Mouse (Mus musculus) small intestine, adult 2 months (tissue): ENCODE measurements at regions not wholly inside any gene's neighbourhood (a gene's known extent, or its start where the extent isn't known, plus 50 kb on each side); places are given as distances from the start of the nearest gene placed in this dataset.

Experiments used
- CTCF ChIP-seq: fragments of 200-500 bp; IDR thresholded peaks from 2 replicates; pipeline ENCODE4 v1.5.1; 2012; ENCODE audit warnings: low read depth, mild to moderate bottlenecking, control low read depth, inconsistent platforms, low read length, moderate library complexity, mixed read lengths; ENCODE audit not compliant: insufficient replicate concordance, insufficient read length; ENCODE audit errors: extremely low read depth
- POLR2A ChIP-seq: fragments of 200-500 bp; IDR thresholded peaks from 2 replicates; pipeline ENCODE4 v1.6.1; 2012; ENCODE audit warnings: low read depth, mild to moderate bottlenecking, control low read depth, inconsistent platforms, low read length, moderate library complexity

DNA sequence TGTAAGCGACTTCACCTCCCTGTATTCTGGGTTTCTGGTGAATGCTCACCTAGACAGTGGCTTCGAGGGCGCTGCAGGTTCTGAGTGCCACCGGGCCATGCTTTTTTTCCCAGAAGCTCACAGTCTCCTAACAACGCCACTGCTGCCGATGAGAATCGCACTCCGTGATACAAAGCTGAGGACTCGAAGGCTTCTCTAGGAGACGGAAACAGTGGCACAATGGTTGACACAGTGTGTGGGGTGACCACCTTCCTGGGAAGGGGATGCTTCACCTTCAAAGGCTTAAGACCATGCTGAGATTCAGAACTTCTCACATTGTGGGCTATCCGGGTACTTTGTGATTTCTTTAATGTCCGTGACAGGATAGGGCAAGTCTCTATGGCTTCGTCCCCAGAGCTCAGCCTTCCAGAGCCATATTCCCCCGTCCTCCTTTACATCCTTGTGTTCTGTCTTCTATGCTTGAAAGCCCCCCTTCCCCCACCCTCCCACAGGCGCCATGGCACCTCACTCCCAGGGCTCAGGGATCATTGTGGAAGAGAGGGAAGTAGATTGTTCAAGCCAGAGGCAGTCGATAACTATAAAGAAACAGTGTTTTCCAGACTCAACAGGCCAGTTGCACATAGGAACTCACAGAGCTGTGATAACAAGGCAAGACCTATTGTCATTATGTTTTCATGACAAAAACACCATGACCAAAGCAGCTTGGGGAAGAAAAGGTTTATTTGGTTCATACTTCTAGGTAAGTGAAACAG, 79.3 kb upstream of the Cpm start:
- TF ChIP-seq CTCF (no peak), POLR2A (no peak)
